Mouse (Mus musculus) brain, embryonic 14.5 days (tissue): ENCODE data around the gene Tuft1. TPM values are rescaled to one million over a fixed set of nuclear protein-coding genes. Genes with fewer than 3 reads are reported as not detected.
"Not testable (repeated sequence)": the region's sequence is repeated elsewhere in the genome, so short reads cannot be mapped to it uniquely, and the experiment has no call there.

ENCODE experiments used
- DNase-seq: peaks from one replicate; pipeline ENCODE4 v3.0.0-alpha.2; 2011; ENCODE audit warnings: low read depth
- CTCF ChIP-seq: fragments of 200-500 bp; IDR thresholded peaks from 2 replicates; pipeline ENCODE4 v1.5.1; 2012; ENCODE audit warnings: inconsistent platforms, mild to moderate bottlenecking, moderate library complexity, borderline replicate concordance; ENCODE audit not compliant: insufficient read depth, insufficient read length; ENCODE audit errors: extremely low read depth
- POLR2A ChIP-seq: fragments of 200-500 bp; IDR thresholded peaks from 2 replicates; pipeline ENCODE4 v1.6.1; 2012; ENCODE audit warnings: mild to moderate bottlenecking, inconsistent platforms, borderline replicate concordance; ENCODE audit not compliant: poor library complexity, insufficient read depth, insufficient read length, severe bottlenecking; ENCODE audit errors: extremely low read depth
- polyA plus RNA-seq: library from polyadenylated mRNA; depleted of rRNA; stranded (reverse); fragments of >200 nt; gene quantifications from 2 replicates; pipeline ENCODE4 v1.2.3, GENCODE M21; 2012; rRNA removed

Tuft1 gene
- polyA plus RNA-seq = 4.5 and 4.7 TPM in 2 replicates

DNA sequence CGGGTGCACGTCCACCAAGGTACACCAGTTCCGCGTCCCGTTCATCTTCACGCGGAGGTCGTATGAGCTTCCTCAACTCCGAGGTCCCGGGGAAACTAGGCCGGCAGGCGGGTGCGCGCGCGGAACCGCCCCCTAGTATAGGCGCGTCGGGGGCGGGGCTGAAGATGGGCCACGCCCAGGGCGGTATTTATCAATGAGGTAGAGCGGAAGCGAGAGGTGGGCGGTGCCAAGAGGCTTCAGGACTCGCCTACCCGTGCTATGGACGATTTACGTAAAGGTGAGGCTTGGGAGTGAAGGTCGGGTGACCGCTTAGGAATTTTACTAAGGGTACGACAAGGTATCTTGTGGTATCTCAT is at the start of gene Tuft1:
Tuft1 (minus strand) TSS at position 133 of the 356 bp plus-strand sequence.
- DNase-seq = not testable (repeated sequence)

GRCm38 (mm10) chr3:94703364-94703763 is 44.7 kb upstream of the Tuft1 start:
- not testable (repeated sequence) for DNase-seq
- TF ChIP-seq CTCF = peak; percentile 34; the same call in 1 of the 2 replicates

GRCm38 (mm10) chr3:94702856-94703255 is 44.2 kb upstream of the Tuft1 start:
- no peak for DNase-seq
- TF ChIP-seq CTCF = no peak
- no peak for TF ChIP-seq POLR2A

- not testable (repeated sequence) for DNase-seq
These were observed 43.6 kb upstream of the Tuft1 start for GRCm38 (mm10) chr3:94702163-94702810.

DNA sequence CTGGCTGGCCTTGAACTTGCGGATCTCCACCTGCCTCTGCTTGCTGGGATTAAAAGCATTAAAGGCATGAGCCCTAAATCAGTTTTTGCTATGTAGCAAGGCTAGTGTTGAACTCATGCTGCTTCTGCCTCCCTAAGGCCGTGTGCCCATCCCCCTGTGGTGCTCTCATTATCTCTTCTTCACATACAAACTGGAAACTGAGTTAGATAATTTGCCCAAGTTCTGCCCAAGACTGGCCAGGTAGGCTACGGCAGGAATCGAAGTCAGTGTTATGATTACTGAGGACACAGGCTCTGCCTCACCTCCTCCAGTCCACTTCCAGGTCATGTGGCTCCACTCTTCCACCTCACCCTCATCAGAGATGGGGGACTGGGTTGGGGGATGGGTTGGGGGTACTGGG is 37.6 kb upstream of the Tuft1 start:
- not testable (repeated sequence) for DNase-seq

DNA sequence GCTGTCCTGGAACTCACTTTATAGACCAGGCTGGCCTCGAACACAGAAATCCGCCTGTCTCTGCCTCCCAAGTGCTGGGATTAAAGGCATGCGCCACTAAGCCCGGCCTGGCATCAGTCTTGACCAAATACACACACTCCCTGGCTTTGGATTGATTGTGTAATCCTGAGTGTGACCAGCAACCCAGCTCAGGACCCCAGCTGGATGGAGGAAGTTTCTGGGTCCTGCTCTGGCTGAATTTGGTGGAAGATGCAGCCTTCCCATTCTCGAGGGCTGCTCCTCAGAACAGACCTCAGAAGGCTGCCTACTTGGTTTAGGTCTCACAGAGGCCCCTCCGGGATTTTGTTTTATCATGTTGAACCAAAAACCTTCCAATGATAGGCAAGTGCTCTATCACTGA is 36.9 kb upstream of the Tuft1 start:
- not testable (repeated sequence) for DNase-seq

- DNase-seq = not testable (repeated sequence)
These were observed 35.2 kb upstream of the Tuft1 start for GRCm38 (mm10) chr3:94693874-94694273.

DNA sequence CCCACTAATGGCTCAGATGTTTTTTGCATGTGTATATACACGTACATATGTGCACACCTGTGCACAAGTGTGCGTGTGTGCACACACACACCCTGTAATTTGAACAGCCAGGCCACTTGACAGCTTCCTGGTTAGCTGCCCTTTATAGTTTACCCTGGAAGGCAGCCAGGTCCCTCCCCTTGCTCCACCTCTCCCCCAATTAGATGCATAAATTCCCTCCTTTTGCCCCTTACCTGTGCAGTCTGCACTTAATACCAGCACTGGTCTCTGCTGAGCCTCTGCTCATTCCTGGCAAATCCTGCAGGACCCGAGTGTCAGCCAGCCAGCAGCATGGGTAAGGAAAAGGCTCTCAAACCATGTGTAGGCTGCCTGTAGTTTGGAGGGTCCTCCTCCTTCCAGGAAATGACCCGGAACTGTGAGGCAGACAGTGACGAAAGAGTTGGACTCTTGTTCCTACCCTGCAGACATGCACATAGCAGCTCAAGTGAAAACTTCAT is 34.7 kb upstream of the Tuft1 start, which contains the start of gene Selenbp2:
Selenbp2 (plus strand) TSS at position 228 of the 497 bp plus-strand sequence.
- no peak for DNase-seq
- no peak for TF ChIP-seq POLR2A
- no peak for TF ChIP-seq CTCF

DNA sequence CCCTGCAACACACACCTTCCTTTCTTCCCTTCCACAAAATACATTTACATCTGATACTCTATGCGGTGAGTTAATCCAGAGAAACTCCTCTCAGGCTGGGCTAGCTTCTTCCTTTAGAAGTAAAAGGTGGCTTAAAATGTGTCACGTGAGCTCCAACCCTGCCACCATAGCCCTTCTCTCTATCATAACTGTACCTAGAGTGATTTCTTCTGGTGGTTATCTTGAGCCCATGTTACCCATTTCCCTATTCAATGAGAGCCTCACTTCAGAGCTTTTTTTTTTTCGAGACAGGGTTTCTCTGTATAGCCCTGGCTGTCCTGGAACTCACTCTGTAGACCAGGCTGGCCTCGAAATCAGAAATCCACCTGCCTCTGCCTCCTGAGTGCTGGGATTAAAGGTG is 33.0 kb upstream of the Tuft1 start:
- not testable (repeated sequence) for DNase-seq

DNA sequence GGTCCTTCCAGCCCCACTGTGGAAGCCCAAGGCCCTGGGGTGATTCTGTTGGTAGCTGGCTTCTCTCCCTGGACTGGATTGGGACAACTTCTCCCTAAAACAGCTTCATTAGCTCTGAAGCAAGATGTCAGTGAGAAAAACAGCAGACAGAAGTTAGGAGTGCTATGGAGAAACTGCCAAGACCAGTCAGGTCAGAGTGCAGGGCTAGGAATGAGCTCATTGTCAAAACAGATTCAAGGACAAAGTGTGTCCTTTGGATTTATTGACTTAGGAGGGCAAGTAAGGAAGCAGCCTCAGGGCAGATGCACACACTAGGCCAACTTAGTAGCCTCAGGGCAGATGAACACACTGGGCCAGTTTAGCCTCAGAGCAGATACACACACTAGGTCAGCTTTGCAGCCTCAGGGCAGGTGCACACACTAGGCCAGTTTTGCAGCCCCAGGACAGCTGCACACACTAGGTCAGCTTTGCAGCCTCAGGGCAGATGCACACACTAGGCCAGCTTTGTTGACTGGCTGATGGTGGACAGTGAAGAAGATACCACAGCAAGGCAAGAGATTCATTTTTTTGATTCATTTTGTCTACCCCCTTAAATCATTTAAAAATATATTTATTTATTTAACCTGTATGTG is 32.1 kb upstream of the Tuft1 start:
- DNase-seq = no peak
- TF ChIP-seq POLR2A (no peak), CTCF (no peak)

GRCm38 (mm10) chr3:94690162-94690561 is 31.5 kb upstream of the Tuft1 start:
- not testable (repeated sequence) for DNase-seq

- not testable (repeated sequence) for DNase-seq
These were observed 30.5 kb upstream of the Tuft1 start for GRCm38 (mm10) chr3:94689195-94689594.

DNA sequence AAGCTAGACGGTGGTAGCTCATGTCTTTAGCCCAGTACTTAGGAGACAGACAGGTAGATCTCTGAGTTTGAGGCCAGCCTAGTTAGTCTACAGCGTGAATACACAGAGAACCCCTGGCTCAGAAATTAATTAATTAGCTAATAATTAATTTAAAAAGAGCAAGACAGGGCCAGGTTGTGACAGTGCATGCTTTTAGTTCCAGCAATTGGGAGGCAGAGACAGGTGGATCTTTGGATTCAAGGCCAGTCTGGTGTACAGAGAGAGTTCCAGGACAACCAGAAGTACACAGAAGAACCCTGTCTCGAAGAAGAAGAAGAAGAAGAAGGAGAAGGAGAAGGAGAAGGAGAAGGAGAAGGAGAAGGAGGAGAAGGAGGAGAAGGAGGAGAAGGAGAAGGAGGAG is 30.0 kb upstream of the Tuft1 start:
- not testable (repeated sequence) for DNase-seq

DNA sequence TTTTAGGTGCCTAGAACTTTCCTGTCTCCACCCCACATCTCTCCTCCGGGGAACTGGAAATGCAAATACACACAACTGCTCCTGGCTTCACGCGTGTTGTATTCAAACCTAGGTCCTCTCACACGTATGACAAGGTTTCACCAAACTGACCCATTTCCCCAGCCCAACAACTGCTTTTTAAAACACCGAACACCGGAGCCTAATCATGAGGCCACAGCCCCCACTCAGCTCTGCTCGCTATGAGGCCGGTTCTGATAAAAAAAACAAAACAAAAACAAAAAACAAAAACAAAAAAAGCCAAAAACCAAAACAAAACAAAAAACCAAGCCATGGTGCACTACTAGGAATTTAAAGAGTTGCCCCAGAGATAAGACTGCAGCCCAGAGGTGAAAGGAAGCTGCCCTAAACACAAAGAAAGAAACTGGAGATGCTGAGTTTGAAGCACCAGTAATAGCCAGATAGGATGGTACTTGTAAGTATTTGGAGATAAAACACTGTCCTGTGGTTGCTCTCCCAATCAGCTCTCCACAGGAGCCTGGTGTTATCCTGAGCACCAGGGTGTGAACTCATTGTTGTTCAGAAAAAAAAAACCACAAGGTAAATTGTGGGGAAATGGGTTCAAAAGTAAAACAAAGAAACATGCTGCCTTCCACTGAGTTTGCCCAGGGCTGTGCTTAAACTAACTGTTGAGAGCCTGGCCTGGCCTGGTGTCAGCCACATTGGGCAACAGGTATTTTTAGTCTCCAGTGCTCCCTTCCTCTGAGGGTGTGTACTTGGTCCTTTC is 27.5 kb upstream of the Tuft1 start:
- DNase-seq = not testable (repeated sequence)

DNA sequence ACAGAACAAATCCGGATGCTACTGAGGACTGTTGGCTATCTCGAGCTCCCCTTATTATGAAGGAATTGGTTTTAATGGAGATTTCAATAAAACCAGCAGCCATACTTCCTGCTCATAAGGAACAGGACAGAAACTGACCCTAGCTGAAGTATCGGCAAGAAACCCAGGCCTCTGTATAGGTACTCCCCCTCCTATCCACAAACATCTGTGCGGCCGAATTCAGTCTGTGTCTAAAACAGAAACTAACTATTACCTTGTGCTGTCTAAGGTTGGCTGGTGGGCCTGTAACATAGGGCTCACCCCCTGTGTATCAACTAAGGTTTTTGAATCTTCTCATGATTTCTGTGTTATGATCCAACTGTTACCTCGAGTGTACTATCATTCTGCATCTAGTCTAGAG is 25.0 kb upstream of the Tuft1 start:
- no peak for TF ChIP-seq CTCF
- TF ChIP-seq POLR2A = no peak
- no peak for DNase-seq
